Mouse (Mus musculus): ENCODE data around the gene Odf3b.

GRCm38 (mm10) chr15:89334271-89334670 is 44.8 kb downstream of the Odf3b start, which contains the start of gene Miox:
- TF ChIP-seq CTCF (IDR thresholded peaks at IDR 0.05; ENCODE audit: borderline replicate concordance, insufficient read depth, low read length) (no peak), POLR2A (IDR thresholded peaks at IDR 0.05; ENCODE audit: low read depth, low read length) (no peak)

Data from embryonic fibroblast, embryonic 13.5 days (primary cell).